Mouse (Mus musculus) frontal cortex, postnatal 10 days (tissue): ENCODE data around the gene Col17a1.

Source experiments
- DNase-seq, 2 experiments: peaks; one replicate each; pipeline ENCODE4 v3.0.0; 2022; ENCODE audit warnings: low spot score in 2 of 2, mixed read lengths in 1 of 2

Col17a1 gene

DNA sequence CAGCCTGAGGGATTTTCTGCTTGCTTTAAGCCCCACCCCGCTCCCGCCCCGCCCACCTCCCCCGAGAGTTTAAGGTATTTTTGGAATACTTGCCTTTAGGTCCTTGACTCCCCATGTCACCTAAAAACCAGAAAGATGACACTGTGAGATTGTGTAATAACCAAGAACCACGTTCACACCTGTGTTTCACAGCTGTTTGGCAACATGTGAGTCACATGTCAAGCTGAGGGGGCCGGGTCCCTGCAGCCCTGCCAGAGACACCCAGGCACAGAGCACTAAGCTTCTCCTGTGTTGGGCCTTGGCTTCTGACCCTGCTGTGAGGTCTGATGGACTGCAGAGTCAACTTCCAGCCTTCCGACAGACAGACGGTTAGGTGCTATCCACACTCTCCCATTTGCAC lies 24.3 kb downstream of the Col17a1 start:
- DNase-seq = no peak

DNA sequence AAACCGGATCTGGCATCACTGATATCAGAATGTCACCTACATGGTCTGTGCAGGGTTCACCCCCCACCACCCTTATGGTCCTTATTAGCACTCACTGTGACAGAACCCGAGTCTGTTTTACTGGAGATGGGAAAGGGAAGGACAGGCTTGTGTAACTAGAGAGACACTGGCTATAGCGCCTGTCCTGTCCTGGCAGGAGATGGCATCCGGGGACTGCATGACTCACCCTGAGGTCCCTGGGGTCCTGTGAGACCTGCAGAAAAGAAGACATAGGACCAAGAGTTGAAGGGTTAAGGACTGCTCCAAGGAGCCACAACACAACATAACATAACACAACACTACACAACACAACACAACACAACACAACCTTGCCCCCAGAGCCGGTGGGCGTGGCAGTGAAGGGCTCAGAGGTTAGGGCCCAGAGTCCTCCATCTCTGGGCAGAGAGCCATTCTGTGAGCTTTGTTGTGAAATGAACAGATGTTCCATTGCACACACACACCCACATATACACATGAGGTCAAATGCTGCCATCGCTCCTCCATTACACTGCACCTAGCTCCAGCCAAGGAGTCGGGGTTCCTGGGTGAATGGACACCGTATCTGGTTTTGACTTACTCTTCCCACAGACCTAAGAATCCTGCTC lies 32.0 kb downstream of the Col17a1 start:
- DNase-seq = no peak

- peak in 1 of 2 experiments; percentile 61 for DNase-seq
These were observed 32.9 kb downstream of the Col17a1 start for GRCm38 (mm10) chr19:47658914-47659535.

DNA sequence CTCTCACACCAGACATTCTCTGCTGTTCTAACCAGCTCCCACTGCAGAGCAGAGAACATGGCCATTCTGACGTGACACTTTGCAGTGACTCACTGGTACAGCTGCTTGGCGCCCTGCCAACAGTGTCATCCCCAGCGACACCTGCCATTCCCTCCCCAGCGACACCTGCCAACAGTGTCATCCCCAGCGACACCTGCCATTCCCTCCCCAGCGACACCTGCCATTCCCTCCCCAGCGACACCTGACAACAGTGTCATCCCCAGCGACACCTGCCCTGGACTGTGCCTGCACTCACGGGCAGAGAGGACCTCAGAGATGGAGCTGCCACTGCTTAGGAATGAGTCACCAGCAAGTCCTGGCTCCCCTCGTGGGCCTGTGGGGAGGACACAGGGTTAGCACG lies 37.0 kb downstream of the Col17a1 start:
- DNase-seq = no peak

- DNase-seq = no peak
These were observed 38.7 kb downstream of the Col17a1 start for GRCm38 (mm10) chr19:47653173-47653572.

DNA sequence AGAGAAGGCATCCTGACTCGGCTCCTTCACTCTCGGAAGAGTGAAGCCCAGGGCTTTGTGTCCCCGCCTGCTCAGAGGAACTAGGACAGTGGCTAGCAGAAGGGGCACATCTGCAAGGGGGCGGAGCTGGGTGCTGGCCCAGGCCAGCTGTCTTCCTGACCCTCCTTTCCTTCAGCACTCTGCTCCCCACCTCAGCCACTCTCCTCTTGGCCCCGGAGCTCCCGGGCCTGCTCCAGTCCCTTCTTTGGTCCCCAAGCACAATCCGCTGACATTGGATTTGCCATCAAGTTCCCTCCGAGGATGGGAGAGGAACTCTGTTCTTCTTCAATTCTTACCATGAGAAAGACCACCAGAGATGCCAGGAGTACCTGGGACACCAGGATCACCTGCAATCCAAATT lies 39.6 kb downstream of the Col17a1 start:
- DNase-seq = no peak

DNA sequence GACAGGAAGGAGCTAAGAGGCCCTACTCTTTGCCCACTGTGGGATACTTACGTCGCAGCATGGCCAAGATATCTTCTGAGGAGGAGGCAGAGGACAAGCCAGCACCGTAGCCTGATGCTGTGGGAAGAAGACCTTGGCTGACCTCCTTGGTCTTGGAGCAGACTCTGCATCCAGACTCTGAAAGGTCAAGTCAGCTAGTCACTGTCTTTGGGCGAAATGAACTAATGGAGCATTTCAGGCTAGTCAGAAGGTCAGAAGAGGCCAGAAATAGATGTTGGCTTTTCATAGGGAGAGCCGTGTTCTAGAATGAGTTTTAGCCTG lies 40.8 kb downstream of the Col17a1 start:
- DNase-seq = no peak

- DNase-seq = no peak
These were observed 41.3 kb downstream of the Col17a1 start for GRCm38 (mm10) chr19:47650366-47651159.

DNA sequence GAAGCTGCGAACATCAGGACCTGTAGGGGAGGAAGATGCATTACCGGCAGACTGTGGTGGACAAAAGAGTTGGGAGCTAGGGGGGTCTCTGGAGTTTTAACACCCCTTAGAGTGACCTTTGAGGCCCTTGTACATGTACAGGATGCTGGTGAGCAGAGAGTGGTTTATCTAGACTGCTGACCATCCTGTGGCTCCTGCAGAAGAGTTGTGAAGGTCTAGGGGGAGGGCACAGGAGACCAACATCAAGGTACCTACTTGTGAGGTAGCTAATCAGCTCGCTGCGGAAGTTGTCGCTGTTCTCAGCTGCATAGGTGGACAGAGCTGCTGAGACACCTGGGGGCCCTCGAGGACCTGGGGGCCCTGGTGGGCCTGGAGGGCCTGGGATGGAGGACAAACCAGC lies 42.8 kb downstream of the Col17a1 start:
- no peak for DNase-seq

GRCm38 (mm10) chr19:47646508-47647120 lies 45.3 kb downstream of the Col17a1 start:
- DNase-seq = no peak

DNA sequence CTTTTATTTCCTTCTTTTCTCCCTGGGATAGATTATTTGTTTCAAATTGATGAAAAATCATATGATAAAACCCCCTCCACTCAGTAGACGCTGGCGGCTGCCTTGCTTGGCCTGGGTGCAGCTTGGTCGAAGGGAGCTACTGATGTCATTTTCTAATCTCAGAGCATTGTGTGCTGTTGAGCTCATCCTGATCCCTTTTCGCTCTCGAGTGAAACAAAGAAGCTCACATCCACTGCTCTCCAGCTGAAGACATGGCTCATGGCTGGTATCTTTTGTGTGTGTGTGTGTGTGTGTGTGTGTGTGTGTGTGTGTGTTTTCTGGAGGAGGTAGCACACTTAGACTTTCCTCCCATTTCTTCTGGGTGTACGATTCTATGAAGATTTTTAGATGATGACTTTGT lies 46.3 kb downstream of the Col17a1 start:
- DNase-seq = no peak

GRCm38 (mm10) chr19:47643910-47644309 lies 48.0 kb downstream of the Col17a1 start:
- no peak for DNase-seq

DNA sequence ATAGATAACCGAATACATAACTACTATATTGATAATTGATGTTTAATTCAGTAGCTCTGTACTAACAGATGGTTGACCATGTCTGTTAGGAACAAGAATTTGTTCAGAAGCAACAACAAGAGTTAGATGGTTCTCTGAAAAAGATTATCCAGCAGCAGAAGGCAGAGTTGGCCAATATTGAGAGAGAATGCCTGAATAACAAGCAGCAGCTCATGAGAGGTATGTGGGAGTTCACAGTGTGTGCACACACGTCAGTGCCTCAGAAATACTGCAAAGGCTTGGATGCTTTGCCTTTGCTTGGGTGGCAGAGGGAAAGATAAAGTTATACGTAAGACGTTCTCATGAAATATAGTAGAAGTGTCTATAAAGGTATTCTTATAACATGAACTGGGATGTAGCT lies 56.5 kb downstream of the Col17a1 start:
- no peak for DNase-seq

GRCm38 (mm10) chr19:47631799-47632198 lies 60.1 kb downstream of the Col17a1 start:
- no peak for DNase-seq

- DNase-seq = no peak
These were observed 61.5 kb downstream of the Col17a1 start for GRCm38 (mm10) chr19:47630381-47630780.

- DNase-seq = no peak
These were observed 62.8 kb downstream of the Col17a1 start for GRCm38 (mm10) chr19:47629068-47629467.

DNA sequence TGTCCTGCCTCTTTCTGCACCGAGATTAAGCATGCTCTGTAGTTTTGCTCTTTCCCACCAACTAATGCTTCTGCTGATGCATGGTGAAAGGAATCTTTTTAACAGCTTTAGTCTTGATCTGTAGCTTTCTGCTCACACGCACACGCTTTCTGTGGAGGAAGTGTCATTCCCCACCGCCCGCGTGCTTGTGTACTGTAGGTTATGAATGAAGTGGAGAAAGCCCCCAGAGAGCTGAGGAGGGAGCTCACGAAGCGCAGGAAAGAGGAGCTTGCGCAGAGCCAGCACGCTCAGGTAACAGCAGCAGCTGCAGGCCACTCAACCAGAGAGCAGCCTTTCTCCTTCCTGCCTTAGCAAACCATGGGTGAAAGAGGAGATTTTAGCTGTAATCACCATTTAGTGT lies 64.4 kb downstream of the Col17a1 start:
- no peak for DNase-seq

DNA sequence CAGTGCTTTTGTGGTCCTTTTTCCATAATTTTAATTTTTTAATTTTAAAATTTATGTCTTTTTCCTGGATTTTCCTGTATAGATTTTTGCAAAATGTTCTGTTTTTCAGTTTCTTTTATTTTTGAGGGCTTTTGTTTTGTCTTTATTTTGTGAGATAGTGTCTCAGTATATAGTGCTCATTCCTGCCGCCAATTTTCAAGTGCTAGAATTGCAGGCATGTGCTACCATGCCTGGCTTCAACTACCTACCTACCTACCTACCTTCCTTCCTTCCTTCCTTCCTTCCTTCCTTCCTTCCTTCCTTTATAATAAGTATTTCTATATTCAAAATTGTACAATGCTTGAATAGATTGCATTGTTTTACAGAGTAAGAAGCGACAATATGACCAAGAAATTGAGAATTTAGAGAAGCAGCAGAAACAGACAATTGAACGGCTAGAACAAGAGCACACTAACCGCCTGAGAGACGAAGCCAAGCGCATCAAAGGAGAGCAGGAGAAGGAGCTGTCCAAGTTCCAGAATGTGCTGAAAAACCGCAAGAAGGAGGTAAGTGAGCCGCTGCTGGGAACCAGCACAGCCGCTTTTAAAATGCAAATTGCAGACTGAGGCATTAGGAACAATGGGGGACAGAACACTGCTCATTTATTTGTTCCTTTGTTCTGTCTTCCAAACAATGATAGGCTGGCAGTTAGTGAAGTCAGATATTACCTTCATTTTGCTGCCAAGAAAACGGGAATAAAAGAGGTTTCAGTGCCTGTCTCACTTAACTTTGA lies 66.8 kb downstream of the Col17a1 start:
- DNase-seq = no peak

DNA sequence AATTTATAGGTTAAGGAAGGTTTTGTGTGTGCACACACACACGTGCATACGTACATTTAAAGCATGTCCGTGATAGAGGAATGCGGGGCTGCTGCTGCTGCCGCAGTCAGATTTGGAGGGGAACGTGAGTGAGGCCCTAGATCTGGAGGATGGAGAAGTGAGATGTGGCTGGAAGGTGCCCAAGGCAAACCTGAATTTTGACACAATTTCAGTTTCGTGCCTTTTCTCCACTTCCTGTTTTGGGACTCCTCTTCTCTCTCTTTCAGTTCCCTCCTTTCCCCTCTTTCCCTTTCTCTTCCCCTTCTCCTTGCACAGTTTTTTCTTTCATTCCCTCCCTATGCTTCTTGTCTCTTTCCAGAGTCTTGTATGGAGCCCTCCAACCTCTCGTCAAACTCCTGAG lies 70.4 kb downstream of the Col17a1 start:
- DNase-seq = no peak

GRCm38 (mm10) chr19:47613442-47613841 lies 78.5 kb downstream of the Col17a1 start:
- DNase-seq = no peak

GRCm38 (mm10) chr19:47608513-47608912 lies 83.4 kb downstream of the Col17a1 start:
- no peak for DNase-seq
